Mouse (Mus musculus) ES-Bruce4 (cell line): ENCODE data around the gene Gm3409.
"Not testable (repeated sequence)": the region's sequence is repeated elsewhere in the genome, so short reads cannot be mapped to it uniquely, and the experiment has no call there.

Experiments used
- CTCF ChIP-seq: IDR thresholded peaks from one replicate; pipeline ENCODE4 v1.8.1; 2011; ENCODE audit warnings: low read depth, low read length
- EP300 ChIP-seq: IDR thresholded peaks from 2 replicates; pipeline ENCODE4 v1.6.1; 2011; ENCODE audit warnings: low read depth, low read length; ENCODE audit not compliant: insufficient read depth
- POLR2A ChIP-seq: IDR thresholded peaks from one replicate; pipeline ENCODE4 v1.8.1; 2011; ENCODE audit warnings: low read length; ENCODE audit not compliant: insufficient read depth

GRCm38 (mm10) chr5:146502099-146502498 lies 35.3 kb upstream of the Gm3409 start, which contains the start of gene 4930449I24Rik:
- TF ChIP-seq POLR2A, CTCF, EP300: not testable (repeated sequence)
